Mouse (Mus musculus) forebrain, embryonic 10.5 days (tissue): ENCODE data around the gene Stim1. TPM values are rescaled to one million over a fixed set of nuclear protein-coding genes. Genes with fewer than 3 reads are reported as not detected.
"Not testable (repeated sequence)": the region's sequence is repeated elsewhere in the genome, so short reads cannot be mapped to it uniquely, and the experiment has no call there.

ENCODE experiments used
- DNase-seq: peaks from one replicate; pipeline ENCODE4 v3.0.0-alpha.2; 2017; ENCODE audit warnings: low spot score; ENCODE audit errors: extremely low spot score
- H3K27ac ChIP-seq: fragments of 300-500 bp; sonication (generic); 2 replicates; pipeline ENCODE4 v1.5.1; 2016; ENCODE audit warnings: mild to moderate bottlenecking
- H3K27me3 ChIP-seq: fragments of 300-500 bp; sonication (generic); 2 replicates; pipeline ENCODE4 v1.6.1; 2016; ENCODE audit warnings: mild to moderate bottlenecking; ENCODE audit not compliant: poor library complexity, severe bottlenecking
- H3K36me3 ChIP-seq: fragments of 300-500 bp; sonication (generic); replicated peaks from 2 replicates; pipeline ENCODE4 v1.6.1; 2016; ENCODE audit warnings: mild to moderate bottlenecking, moderate library complexity
- H3K4me1 ChIP-seq: fragments of 300-500 bp; sonication (generic); 2 replicates; pipeline ENCODE4 v1.6.1; 2016
- H3K4me3 ChIP-seq: fragments of 300-500 bp; sonication (generic); 2 replicates; pipeline ENCODE4 v1.5.1; 2016; ENCODE audit warnings: mild to moderate bottlenecking, moderate library complexity
- H3K9me3 ChIP-seq: fragments of 300-500 bp; sonication (generic); 2 replicates; pipeline ENCODE4 v1.6.1; 2016; ENCODE audit warnings: mild to moderate bottlenecking, moderate library complexity
- WGBS: fragments of 180-500 bp; shearing (Covaris S2); methylation state at CpG from one replicate; pipeline ENCODE4 v1.1.7; 2016; 5-methylcytosine and 5-hydroxymethylcytosine counted together
- polyA plus RNA-seq: library from polyadenylated mRNA; unstranded; fragments of >200 nt; fragmentation: Nextera tagmentation; extraction: Ambion mirVana; gene quantifications from 2 replicates; pipeline ENCODE4 v1.2.1, GENCODE M21; 2016

Stim1 gene
- polyA plus RNA-seq, 1 experiment from 2014 or later = 11.7 TPM

DNA sequence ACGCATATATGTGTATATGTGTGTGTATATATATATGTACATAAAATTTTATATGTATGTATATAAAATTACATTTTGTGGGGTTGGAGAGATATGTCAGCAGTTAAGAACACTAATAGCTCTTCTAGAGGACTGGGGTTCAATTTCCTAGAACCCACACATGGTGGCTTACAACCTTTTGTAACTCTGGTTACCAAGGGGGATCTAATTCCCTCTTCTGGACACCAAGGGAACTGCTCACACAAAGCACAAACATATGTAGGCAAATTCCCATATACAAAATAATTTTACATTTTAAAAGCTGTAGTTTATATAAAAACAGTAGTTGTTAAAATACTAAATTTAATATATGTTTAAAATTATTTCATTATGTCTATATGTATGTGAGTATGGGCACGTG, 136.5 kb downstream of the Stim1 start:
- Histone ChIP-seq H3K4me1 (peaks cover 5% of the 10 kb centered on the region; the same call in 1 of the 2 replicates), H3K36me3 (no peaks in the 10 kb centered on the region), H3K9me3 (no peaks in the 10 kb centered on the region), H3K27me3 (no peaks in the 10 kb centered on the region), H3K27ac (no peak overlapping the region), H3K4me3 (no peak overlapping the region)
- 96% methylated on average over 2 of the region's 2 CpGs for WGBS
- no peak for DNase-seq

DNA sequence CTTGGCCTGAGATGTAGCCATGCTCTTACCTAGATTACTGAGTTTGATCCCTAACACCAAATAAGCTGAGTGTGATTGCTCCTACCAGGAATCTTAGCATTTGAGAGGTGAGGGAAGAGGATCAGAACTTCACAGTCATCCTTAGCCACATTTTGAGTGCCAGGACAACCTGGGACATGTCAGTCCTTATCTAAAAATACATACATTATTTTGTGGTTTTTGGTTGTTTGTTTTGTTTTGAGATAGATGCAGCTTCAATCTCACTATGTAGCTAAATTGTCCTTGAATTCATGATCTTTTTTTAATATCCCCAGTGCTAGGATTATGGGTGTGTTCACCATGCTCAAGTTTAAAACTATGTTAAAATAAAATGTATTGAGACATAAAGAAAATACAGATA, 139.8 kb downstream of the Stim1 start:
- H3K27ac ChIP-seq = no peak overlapping the region
- H3K4me3 ChIP-seq = no peak overlapping the region
- H3K9me3 ChIP-seq = no peaks in the 10 kb centered on the region
- no peaks in the 10 kb centered on the region for H3K27me3 ChIP-seq
- H3K4me1 ChIP-seq = no peaks in the 10 kb centered on the region
- no peaks in the 10 kb centered on the region for H3K36me3 ChIP-seq
- no peak for DNase-seq

DNA sequence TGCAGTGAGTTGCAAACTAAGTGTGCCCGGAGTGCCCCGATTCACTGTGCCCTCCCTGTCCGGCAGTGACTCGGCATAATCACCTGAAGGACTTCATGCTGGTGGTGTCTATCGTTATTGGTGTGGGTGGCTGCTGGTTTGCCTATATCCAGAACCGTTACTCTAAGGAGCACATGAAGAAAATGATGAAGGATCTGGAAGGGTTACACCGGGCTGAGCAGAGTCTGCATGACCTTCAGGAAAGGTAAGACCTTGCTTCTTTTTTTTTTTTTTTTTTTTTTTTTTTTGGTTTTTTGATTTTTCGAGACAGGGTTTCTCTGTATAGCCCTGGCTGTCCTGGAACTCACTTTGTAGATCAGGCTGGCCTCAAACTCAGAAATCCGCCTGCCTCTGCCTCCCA, 147.7 kb downstream of the Stim1 start:
- H3K27ac ChIP-seq, DNase-seq, H3K36me3 ChIP-seq, H3K4me1 ChIP-seq, H3K4me3 ChIP-seq, H3K27me3 ChIP-seq, H3K9me3 ChIP-seq: not testable (repeated sequence)
- WGBS = 91% methylated on average over 9 of the region's 9 CpGs

DNA sequence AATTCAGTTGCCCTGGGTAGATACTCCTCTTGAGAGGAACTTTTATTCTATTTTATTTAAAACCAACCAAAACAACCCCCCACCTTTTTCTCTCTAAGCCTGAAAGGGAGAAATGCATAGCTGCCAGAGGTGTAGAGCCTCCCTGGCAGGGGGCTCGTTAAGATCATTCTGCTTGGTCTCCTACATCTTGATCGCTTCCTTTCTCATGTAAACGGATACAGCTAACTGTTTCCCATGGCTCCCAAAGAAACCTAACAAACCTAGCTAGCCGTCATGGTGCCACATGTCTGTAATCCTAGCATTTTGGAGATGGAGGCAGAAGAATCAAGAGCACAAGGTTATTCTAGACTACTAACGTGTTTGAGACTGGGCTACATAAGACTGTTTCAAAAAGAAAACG, 148.2 kb downstream of the Stim1 start:
- Histone ChIP-seq H3K27me3 (no peaks in the 10 kb centered on the region), H3K27ac (no peak overlapping the region), H3K4me1 (peaks cover 12% of the 10 kb centered on the region; the same call in 1 of the 2 replicates), H3K9me3 (no peaks in the 10 kb centered on the region), H3K36me3 (no peaks in the 10 kb centered on the region), H3K4me3 (no peak overlapping the region)
- DNase-seq = no peak
- 45% methylated on average over 6 of the region's 6 CpGs for WGBS

DNA sequence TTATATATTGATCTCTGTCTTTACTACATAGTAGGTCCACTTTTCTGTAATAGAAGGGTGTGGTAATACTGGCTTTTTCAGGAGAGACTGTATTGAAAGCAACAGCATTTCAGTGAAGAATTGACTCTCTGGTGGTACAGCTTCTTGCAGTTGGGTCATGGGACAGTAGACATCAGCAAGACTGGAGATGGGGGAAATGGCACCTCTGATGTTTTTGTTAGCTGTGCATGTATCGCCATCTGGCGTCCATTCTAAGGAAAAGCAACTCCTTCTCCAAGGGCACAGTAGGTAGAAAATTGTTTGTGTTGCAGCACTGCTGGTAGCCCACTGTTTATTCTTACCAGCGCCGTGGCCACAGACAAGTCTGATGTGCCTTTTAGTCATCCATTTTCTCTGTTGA, 149.8 kb downstream of the Stim1 start:
- Histone ChIP-seq H3K9me3 (no peaks in the 10 kb centered on the region), H3K27ac (no peak overlapping the region), H3K4me3 (no peak overlapping the region), H3K27me3 (no peaks in the 10 kb centered on the region), H3K36me3 (no peaks in the 10 kb centered on the region), H3K4me1 (peaks cover 12% of the 10 kb centered on the region; the same call in 1 of the 2 replicates)
- DNase-seq = peak; percentile 44
- 12% methylated on average over 4 of the region's 4 CpGs for WGBS

DNA sequence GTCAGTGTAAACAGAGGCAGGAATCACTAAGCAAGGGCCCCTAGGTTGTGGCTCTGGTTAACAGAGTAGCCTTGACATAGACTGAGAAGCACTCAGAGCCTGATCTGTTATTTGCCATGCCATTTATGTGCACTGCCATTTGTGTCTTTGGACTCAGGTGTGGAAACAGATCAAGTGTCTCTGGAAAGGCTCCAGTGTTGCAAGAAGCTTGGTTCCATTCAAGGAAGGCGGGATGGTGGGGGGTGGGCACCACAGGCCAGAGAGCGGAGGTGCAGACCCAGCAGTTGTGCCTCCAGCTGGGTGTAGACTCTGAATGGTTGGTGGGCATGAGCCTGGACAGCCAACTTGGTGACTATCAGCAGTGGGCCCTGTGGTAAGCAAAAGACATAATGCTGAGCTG, 154.4 kb downstream of the Stim1 start:
- WGBS = 92% methylated on average over 2 of the region's 2 CpGs

DNA sequence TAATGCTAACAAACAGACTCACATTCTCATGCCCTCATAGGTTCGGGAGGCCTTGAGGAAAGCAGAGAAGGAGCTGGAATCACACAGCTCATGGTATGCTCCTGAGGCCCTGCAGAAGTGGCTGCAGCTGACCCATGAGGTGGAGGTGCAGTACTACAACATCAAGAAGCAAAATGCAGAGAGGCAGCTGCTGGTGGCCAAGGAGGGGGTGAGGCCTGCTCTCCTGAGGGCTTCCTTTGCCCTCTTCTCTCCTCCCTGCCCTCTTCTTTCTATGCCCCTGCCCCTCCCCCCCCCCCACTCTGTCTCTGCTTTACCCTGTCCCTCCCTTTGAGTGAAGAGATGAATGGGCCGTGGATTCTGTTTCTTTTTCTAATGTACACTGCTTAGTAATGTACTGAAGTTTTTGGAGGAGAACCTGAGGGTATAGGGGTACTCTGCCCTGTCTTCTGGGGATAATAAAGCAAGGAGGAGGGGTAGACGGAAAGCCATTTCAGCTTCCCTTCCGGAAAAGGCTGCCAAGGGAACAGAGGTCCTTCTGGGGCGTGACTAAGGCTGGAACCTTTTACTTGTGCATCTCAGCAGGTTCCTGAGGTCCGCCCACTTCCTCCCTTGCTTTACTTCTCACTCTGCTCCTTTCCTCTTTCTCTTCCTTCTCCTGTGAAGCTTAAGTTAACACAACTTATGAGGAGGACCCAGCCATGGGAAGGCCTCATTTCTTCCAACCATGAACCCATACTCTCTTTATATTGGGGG, 158.5 kb downstream of the Stim1 start:
- H3K9me3 ChIP-seq = no peaks in the 10 kb centered on the region
- DNase-seq = no peak
- H3K4me1 ChIP-seq = peaks cover 7% of the 10 kb centered on the region
- H3K4me3 ChIP-seq = no peak overlapping the region
- H3K27ac ChIP-seq = peak overlapping the region; percentile 30; the same call in 1 of the 2 replicates
- H3K27me3 ChIP-seq = no peaks in the 10 kb centered on the region
- peaks cover 3% of the 10 kb centered on the region; the same call in 1 of the 2 replicates for H3K36me3 ChIP-seq
- WGBS = 60% methylated on average over 6 of the region's 6 CpGs

More for the DNA sequence above, 154.4 kb downstream of the Stim1 start:
- no peaks in the 10 kb centered on the region for H3K27me3 ChIP-seq
- H3K4me1 ChIP-seq = peaks cover 13% of the 10 kb centered on the region
- H3K36me3 ChIP-seq = no peaks in the 10 kb centered on the region
- DNase-seq = no peak
- no peaks in the 10 kb centered on the region for H3K9me3 ChIP-seq
- no peak overlapping the region for H3K27ac ChIP-seq
- no peak overlapping the region for H3K4me3 ChIP-seq

DNA sequence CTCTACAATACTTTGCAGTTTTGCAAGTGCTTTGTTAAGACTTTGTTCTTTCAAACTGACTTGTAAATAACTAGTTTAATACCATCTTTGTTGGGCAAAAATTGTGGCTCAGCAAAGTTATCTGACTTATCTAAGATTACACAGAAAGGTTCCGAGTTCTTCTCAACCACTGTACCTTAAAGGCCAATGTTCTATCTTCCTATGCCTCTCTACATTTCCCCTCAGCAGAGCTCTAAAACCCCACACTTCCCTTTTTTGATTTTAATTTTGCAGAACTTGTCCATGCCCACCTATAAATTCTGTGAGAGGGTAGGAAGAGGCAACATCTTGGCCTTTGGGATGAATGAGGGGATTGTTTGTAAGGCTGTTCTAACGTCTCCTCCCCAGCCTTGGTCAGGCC, 166.7 kb downstream of the Stim1 start:
- WGBS = 84% methylated on average over 2 of the region's 2 CpGs
- H3K36me3 ChIP-seq = peaks cover 4% of the 10 kb centered on the region; the same call in 1 of the 2 replicates
- no peaks in the 10 kb centered on the region for H3K4me1 ChIP-seq
- peaks cover 13% of the 10 kb centered on the region for H3K27me3 ChIP-seq
- DNase-seq = no peak
- H3K4me3 ChIP-seq = no peak overlapping the region
- H3K27ac ChIP-seq = no peak overlapping the region
- no peaks in the 10 kb centered on the region for H3K9me3 ChIP-seq

DNA sequence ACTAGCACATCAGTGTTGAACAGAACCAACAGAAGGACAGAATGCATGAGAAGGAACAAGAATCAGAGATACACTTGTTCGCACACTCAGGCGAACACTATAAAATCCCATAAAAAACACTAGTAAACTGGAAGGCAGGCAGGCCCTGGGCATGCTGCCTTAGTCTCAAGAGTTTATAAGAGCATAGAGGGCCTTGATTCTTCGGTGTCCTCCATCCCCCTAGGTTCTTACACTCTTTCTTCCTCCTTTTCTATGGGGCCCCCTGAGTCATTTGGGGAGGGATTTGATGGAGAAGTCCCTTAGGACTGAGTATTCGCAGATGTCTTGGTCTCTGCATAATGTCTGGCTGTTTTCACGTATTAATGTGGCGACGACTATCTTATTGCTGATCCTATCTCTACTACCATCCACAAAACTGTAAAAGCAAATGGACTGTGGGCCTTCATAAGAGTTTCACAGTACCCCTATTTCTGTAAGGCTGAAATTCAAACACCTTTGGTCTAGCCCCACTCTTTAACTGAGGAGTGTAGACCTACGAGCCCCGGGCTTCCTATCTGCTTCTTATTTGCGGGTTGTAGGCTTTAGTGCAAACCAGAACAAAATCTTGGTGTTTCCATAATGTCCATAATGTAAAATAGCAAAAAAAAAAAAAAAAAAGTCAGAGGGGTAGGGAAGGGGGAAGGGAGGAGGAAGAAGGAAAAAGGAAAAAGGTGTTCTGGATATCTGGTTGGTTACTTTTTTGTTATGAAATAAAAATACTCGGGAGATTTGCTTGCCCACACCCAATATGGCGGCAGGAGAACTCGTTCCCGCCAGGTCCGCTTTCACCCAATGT, 173.4 kb downstream of the Stim1 start:
- WGBS = 56% methylated on average over 15 of the region's 15 CpGs
- Histone ChIP-seq H3K27me3 (peaks cover 17% of the 10 kb centered on the region), H3K9me3 (no peaks in the 10 kb centered on the region), H3K36me3 (peaks cover 27% of the 10 kb centered on the region), H3K27ac (peak overlapping the region; percentile 98), H3K4me1 (peaks cover 22% of the 10 kb centered on the region), H3K4me3 (peak overlapping the region; percentile 85)
- no peak for DNase-seq

DNA sequence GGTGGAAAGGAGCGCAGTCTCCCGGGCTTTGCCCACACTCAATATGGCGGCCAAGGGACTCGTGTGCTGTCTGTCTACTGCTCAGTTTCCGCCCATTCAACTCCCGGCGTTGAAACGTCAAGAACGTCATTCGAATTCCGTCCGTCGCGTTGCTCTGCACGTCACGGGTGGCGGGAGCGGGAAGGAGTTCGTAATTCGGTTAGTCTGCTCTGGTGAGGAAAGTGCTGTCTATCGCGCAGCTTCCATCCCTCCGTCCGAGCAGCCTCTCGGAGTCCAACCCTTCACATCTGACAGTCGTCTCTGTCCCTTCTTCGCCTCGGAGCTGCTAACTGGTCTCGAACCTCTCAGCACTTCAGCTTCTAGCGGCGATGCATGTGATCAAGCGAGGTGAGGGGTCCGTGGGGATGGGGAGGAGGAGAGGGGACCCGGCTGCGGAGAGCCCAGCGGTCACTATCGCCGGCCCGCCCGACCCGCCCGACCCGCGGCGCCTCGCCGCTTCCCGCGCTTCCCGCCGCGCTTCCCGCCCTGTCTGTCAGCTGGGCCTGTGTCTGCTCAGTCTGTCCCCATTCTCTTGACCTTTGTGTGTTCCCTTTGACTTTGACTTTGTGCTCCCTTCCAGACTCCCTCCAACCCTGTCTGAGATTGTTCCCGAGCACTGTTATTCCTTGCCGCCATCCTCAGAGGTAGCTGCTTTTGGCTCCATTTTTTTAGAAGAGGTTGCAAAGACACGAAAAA, 174.2 kb downstream of the Stim1 start, which contains the start of gene Rrm1:
Gene Rrm1 (plus strand): TSS at position 39 of the 735 bp plus-strand sequence.
- Histone ChIP-seq H3K36me3 (peaks cover 35% of the 10 kb centered on the region), H3K27me3 (peaks cover 15% of the 10 kb centered on the region), H3K4me3 (peak within 1 kb of the TSS; percentile 85), H3K27ac (peak within 1 kb of the TSS; percentile 98), H3K4me1 (peaks cover 22% of the 10 kb centered on the region), H3K9me3 (no peaks in the 10 kb centered on the region)
- WGBS = under 1% methylated on average over 56 of the region's 56 CpGs
- peak; percentile 96 for DNase-seq

DNA sequence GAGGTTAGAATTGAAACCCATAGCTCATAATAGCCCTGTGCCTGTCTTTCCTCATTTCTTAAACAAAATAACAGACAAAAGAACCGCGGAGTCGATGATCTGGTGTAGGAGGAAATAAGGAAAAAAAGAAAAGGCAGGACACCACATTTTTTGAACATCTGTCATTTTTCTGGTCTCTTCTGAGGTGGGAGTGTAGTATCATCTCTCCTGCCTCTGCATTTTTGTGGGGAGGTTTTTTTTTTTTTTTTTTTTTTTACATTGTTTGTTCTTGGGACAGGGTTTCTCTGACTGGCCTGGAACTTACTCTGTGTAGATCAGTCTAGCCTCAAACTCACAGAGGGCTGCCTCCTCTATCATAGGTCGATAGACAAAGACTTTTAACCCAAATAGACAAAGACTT, 174.8 kb downstream of the Stim1 start:
- Histone ChIP-seq H3K4me3 (peak overlapping the region; percentile 85), H3K4me1 (peaks cover 22% of the 10 kb centered on the region), H3K36me3 (peaks cover 41% of the 10 kb centered on the region), H3K27ac (peak overlapping the region; percentile 98), H3K27me3 (peaks cover 11% of the 10 kb centered on the region), H3K9me3 (no peaks in the 10 kb centered on the region)
- no peak for DNase-seq
- WGBS = 3% methylated on average over 4 of the region's 4 CpGs

DNA sequence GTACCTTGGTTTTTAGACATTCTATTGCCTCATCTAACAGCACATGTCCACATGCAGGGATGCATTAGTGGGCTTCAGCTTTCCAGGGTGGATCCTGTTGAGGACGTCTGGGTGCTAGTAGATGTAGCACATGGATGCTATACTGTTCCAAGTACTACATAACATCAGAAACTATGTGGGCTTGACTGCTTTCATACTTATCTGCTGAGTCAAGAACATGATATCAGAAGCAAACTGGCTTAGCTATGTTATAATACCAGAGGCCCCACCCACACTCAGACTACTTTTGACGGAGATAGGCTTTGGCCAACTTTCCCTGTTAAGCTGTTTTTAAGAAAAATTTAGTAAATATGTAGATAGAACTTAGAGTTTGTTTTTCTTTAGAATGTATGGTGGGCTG, 176.7 kb downstream of the Stim1 start:
- Histone ChIP-seq H3K4me1 (peaks cover 22% of the 10 kb centered on the region), H3K36me3 (peaks cover 59% of the 10 kb centered on the region), H3K27me3 (peaks cover 4% of the 10 kb centered on the region), H3K4me3 (peak overlapping the region; percentile 85; the same call in 1 of the 2 replicates), H3K9me3 (no peaks in the 10 kb centered on the region), H3K27ac (no peak overlapping the region)
- WGBS = 87% methylated on average over 2 of the region's 2 CpGs
- DNase-seq = no peak
